Mouse (Mus musculus): ENCODE results near the gene Tec. TPM values are rescaled to one million over a fixed set of nuclear protein-coding genes. Genes with fewer than 3 reads are reported as not detected.
"Not testable (repeated sequence)": the region's sequence is repeated elsewhere in the genome, so short reads cannot be mapped to it uniquely, and the experiment has no call there.

Tec gene
- polyA plus RNA-seq, 1 experiment from 2014 or later: 2.9 TPM

DNA sequence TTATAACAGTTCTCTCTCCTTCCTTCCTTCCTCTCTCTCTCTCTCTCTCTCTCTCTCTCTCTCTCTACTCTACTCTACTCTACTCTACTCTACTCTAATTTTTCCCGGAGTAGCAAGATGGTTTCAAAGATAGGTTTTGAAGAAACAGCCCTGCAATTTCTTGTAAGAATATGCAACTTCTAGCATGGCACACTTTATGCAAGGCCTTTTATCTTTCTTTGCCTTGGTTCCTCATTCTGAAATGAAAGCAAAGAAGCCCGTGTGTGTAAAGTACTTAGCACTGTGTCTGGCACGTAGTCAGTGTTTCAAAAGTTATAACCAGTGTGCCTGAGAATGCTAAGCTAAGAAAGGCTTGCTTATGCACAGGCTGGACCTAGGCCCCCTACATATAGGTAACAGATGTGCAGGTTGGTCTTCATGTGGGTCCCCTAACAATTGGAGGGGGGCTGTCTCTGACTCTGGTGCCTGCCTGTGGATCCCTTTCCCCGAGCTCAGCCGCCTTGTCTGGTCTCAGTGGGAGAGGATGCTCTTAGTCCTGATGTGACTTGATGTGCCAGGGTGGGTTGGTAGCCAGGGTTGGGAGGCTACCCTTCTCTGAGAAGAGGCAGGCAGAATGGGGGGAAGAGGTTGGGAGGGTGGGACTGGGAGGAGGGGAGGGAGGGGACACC lies 49.6 kb downstream of the Tec start:
- ATAC-seq: no peak
- Histone ChIP-seq H3K9ac (replicated peaks; ENCODE audit: low read depth, low read length) (no peak overlapping the region), H3K27ac (ENCODE audit: low read length) (no peak overlapping the region), H3K9me3 (ENCODE audit: control insufficient read depth, low read length) (no peaks in the 10 kb centered on the region), H3K4me2 (ENCODE audit: low read length) (no peak overlapping the region), H3K27me3 (replicated peaks; ENCODE audit: control insufficient read depth, insufficient read depth, low read length) (no peaks in the 10 kb centered on the region), H3K4me1 (replicated peaks; ENCODE audit: control insufficient read depth, insufficient read depth, low read length) (no peaks in the 10 kb centered on the region), H3K4me3 (replicated peaks; ENCODE audit: low read length) (no peak overlapping the region), H3K36me3 (ENCODE audit: control insufficient read depth, insufficient read depth) (no peaks in the 10 kb centered on the region)
- 81% methylated on average over 5 of the region's 5 CpGs for WGBS

DNA sequence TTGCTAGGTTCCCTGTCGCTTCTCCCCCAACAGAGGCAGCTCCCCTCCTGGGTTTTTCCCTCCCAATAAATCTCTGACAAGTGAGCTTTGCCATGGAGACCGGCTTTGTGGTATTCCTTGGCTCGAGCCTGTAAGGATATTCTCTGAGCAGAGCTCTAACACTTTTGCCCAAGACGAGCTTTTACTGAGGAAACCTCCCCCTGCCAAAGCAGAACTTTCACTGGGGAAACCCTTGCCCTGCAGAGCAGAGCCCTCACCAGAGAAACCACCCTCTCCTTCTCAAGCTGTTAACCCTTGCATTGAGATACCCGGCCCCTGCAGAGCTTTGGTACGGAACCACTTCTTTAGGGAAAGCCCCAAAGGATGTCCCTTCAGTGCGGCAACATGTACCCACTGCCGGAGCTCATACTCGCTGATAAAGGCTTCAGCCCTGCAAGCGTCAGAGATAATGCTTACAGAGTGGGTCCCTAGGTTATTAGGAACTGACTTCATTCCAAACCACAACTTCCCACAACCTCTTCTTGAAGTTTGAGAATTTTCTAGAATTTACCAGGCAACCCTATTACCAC lies 50.7 kb downstream of the Tec start:
- H3K27ac ChIP-seq (ENCODE audit: low read length): no peak overlapping the region
- H3K4me3 ChIP-seq (replicated peaks; ENCODE audit: low read length): no peak overlapping the region
- H3K9me3 ChIP-seq (ENCODE audit: control insufficient read depth, low read length): no peaks in the 10 kb centered on the region
- WGBS: 39% methylated on average over 10 of the region's 10 CpGs
- H3K4me1 ChIP-seq (replicated peaks; ENCODE audit: control insufficient read depth, insufficient read depth, low read length): no peaks in the 10 kb centered on the region
- no peaks in the 10 kb centered on the region for H3K27me3 ChIP-seq (replicated peaks; ENCODE audit: control insufficient read depth, insufficient read depth, low read length)
- H3K4me2 ChIP-seq (ENCODE audit: low read length): no peak overlapping the region
- H3K36me3 ChIP-seq (ENCODE audit: control insufficient read depth, insufficient read depth): no peaks in the 10 kb centered on the region
- no peak overlapping the region for H3K9ac ChIP-seq (replicated peaks; ENCODE audit: low read depth, low read length)
- peak; percentile 65; the same call in 1 of the 2 replicates for ATAC-seq

DNA sequence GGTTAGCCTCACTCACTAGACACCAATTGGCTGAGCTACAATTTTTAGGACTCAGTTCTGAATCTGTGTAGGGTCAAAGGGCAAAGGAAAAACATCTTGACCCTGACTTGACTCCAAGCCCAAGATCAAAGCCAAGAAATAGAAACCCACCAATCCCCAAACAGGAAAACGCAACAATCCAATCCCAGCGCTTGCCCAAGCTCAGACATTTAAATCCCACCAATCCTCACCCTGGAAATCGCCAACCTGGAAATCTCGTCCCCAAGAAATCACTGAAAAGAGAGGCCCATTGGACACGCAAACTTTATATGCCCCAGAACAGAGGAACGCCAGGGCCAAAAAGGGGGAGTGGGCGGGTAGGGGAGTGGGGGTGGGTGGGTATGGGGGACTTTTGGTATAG lies 51.3 kb downstream of the Tec start:
- H3K27me3 ChIP-seq (replicated peaks; ENCODE audit: control insufficient read depth, insufficient read depth, low read length); H3K4me1 ChIP-seq (replicated peaks; ENCODE audit: control insufficient read depth, insufficient read depth, low read length); H3K4me2 ChIP-seq (ENCODE audit: low read length); H3K27ac ChIP-seq (ENCODE audit: low read length); H3K9ac ChIP-seq (replicated peaks; ENCODE audit: low read depth, low read length); H3K9me3 ChIP-seq (ENCODE audit: control insufficient read depth, low read length); H3K4me3 ChIP-seq (replicated peaks; ENCODE audit: low read length); H3K36me3 ChIP-seq (ENCODE audit: control insufficient read depth, insufficient read depth); ATAC-seq: not testable (repeated sequence)
- 74% methylated on average over 7 of the region's 7 CpGs for WGBS

DNA sequence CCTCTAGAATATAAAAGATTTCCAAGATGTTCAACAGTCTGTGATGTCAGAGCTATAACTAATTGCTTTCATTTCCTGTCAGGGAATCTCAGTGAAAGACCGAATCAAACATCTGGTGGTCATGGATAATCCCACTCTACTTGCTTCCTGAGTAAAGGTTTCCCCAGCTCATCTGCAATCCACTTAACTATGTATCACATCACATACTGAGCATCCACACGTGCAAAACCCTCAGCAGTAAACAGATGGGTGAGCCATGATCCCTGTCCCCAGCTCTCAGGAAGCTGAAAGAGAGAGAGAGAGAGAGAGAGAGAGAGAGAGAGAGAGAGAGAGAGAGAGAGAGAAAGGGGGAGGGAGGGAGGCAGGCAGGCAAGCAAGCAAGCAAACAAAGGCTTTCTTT lies 51.8 kb downstream of the Tec start:
- Histone ChIP-seq H3K36me3 (ENCODE audit: control insufficient read depth, insufficient read depth) (no peaks in the 10 kb centered on the region), H3K27ac (ENCODE audit: low read length) (no peak overlapping the region), H3K27me3 (replicated peaks; ENCODE audit: control insufficient read depth, insufficient read depth, low read length) (no peaks in the 10 kb centered on the region), H3K4me3 (replicated peaks; ENCODE audit: low read length) (no peak overlapping the region), H3K9me3 (ENCODE audit: control insufficient read depth, low read length) (no peaks in the 10 kb centered on the region), H3K9ac (replicated peaks; ENCODE audit: low read depth, low read length) (no peak overlapping the region), H3K4me2 (ENCODE audit: low read length) (no peak overlapping the region), H3K4me1 (replicated peaks; ENCODE audit: control insufficient read depth, insufficient read depth, low read length) (no peaks in the 10 kb centered on the region)
- 50% methylated on average over 2 of the region's 2 CpGs for WGBS
- no peak for ATAC-seq

DNA sequence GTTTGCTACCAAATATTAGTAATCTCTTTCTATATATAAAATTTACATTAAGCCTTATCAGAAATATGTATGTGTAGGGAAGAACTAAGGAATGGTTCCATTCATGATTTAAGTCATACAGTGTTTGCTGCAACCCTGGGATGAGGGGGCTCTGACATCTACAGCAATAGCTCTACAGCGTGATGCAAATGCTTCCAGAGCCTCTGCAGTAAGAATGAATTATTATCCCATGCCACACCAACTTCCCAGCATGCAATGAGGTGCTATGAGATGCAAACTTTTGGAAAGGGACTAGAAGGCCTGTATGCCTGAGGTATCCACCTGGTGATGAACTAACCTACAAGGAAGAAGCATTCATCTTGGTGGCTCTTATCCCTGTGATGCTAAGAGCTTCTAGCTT lies 52.2 kb downstream of the Tec start:
- no peak for ATAC-seq
- Histone ChIP-seq H3K27ac (ENCODE audit: low read length) (no peak overlapping the region), H3K4me2 (ENCODE audit: low read length) (no peak overlapping the region), H3K36me3 (ENCODE audit: control insufficient read depth, insufficient read depth) (no peaks in the 10 kb centered on the region), H3K4me1 (replicated peaks; ENCODE audit: control insufficient read depth, insufficient read depth, low read length) (no peaks in the 10 kb centered on the region), H3K9ac (replicated peaks; ENCODE audit: low read depth, low read length) (no peak overlapping the region), H3K9me3 (ENCODE audit: control insufficient read depth, low read length) (no peaks in the 10 kb centered on the region), H3K27me3 (replicated peaks; ENCODE audit: control insufficient read depth, insufficient read depth, low read length) (no peaks in the 10 kb centered on the region), H3K4me3 (replicated peaks; ENCODE audit: low read length) (no peak overlapping the region)
- 89% methylated on average over 1 of the region's 1 CpGs for WGBS

DNA sequence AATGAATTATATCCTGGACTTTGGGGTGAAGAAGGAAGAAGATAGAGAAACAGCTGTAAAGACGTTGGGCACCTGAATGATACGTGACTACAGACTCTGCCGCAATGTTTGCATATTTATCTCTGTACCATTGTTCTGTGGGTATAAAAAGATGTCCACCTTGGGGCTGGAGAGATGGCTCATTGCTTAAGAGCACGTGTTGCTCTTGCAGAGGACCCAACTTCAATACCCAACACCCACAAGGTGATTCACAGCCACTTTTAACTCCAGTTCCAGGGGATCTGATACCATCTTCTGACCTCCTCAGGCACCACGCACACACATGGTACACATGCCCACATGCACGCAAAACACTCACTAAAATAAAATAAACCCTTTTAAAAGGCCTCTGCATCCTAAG lies 52.9 kb downstream of the Tec start:
- Histone ChIP-seq H3K4me3 (replicated peaks; ENCODE audit: low read length) (no peak overlapping the region), H3K27me3 (replicated peaks; ENCODE audit: control insufficient read depth, insufficient read depth, low read length) (no peaks in the 10 kb centered on the region), H3K9me3 (ENCODE audit: control insufficient read depth, low read length) (no peaks in the 10 kb centered on the region), H3K27ac (ENCODE audit: low read length) (no peak overlapping the region), H3K36me3 (ENCODE audit: control insufficient read depth, insufficient read depth) (no peaks in the 10 kb centered on the region), H3K9ac (replicated peaks; ENCODE audit: low read depth, low read length) (no peak overlapping the region), H3K4me2 (ENCODE audit: low read length) (no peak overlapping the region), H3K4me1 (replicated peaks; ENCODE audit: control insufficient read depth, insufficient read depth, low read length) (no peaks in the 10 kb centered on the region)
- no peak for ATAC-seq
- WGBS: 91% methylated on average over 6 of the region's 6 CpGs

DNA sequence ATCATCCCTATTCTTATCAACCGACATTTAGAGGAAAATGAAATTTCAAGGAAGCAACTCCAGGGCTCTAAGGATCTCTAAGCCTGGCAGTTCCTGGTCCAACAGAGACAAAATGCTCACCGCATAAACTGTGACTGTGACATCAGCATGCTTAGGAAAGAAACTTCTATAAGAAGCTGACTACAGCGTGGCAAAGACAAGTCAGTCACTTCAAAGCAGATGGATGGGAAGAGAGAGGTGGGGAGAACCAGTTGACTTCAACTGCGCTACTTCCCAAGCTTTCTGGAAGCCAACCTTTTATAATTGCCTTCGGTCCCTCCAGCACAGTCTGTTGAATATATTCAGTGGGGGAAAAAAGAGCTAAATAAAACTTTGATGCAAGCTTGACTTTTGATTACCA lies 54.2 kb downstream of the Tec start:
- peaks cover under 1% of the 10 kb centered on the region; the same call in 1 of the 2 replicates for H3K4me1 ChIP-seq (replicated peaks; ENCODE audit: control insufficient read depth, insufficient read depth, low read length)
- peaks cover 2% of the 10 kb centered on the region; the same call in 1 of the 2 replicates for H3K9me3 ChIP-seq (ENCODE audit: control insufficient read depth, low read length)
- 78% methylated on average over 5 of the region's 5 CpGs for WGBS
- no peak overlapping the region for H3K27ac ChIP-seq (ENCODE audit: low read length)
- H3K4me3 ChIP-seq (replicated peaks; ENCODE audit: low read length): no peak overlapping the region
- no peaks in the 10 kb centered on the region for H3K27me3 ChIP-seq (replicated peaks; ENCODE audit: control insufficient read depth, insufficient read depth, low read length)
- H3K36me3 ChIP-seq (ENCODE audit: control insufficient read depth, insufficient read depth): no peaks in the 10 kb centered on the region
- H3K9ac ChIP-seq (replicated peaks; ENCODE audit: low read depth, low read length): no peak overlapping the region
- peak; percentile 51 for ATAC-seq
- no peak overlapping the region for H3K4me2 ChIP-seq (ENCODE audit: low read length)

DNA sequence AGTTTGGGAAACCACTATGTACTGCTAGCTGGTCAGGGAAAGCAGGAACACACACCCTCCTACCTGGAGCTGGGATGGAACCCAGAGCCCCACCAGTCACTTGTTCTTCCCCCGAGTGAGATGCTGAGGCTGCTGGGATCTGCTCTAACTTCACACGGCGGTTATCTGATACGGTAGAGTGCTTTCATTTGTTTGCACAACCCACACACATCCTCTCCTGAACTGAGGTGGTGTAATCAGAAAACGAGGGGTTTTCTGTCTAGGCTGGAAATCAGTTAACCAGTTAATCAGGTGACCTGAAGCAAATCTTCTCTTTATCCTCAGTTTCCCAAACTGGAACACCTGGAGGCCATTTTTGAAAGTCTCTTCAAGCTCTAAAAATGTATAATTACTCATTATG lies 55.4 kb downstream of the Tec start:
- Histone ChIP-seq H3K4me2 (ENCODE audit: low read length) (no peak overlapping the region), H3K27ac (ENCODE audit: low read length) (no peak overlapping the region), H3K9me3 (ENCODE audit: control insufficient read depth, low read length) (peaks cover 2% of the 10 kb centered on the region; the same call in 1 of the 2 replicates), H3K4me1 (replicated peaks; ENCODE audit: control insufficient read depth, insufficient read depth, low read length) (peaks cover 5% of the 10 kb centered on the region), H3K4me3 (replicated peaks; ENCODE audit: low read length) (no peak overlapping the region), H3K9ac (replicated peaks; ENCODE audit: low read depth, low read length) (no peak overlapping the region), H3K27me3 (replicated peaks; ENCODE audit: control insufficient read depth, insufficient read depth, low read length) (no peaks in the 10 kb centered on the region), H3K36me3 (ENCODE audit: control insufficient read depth, insufficient read depth) (no peaks in the 10 kb centered on the region)
- 66% methylated on average over 5 of the region's 5 CpGs for WGBS
- ATAC-seq: no peak

DNA sequence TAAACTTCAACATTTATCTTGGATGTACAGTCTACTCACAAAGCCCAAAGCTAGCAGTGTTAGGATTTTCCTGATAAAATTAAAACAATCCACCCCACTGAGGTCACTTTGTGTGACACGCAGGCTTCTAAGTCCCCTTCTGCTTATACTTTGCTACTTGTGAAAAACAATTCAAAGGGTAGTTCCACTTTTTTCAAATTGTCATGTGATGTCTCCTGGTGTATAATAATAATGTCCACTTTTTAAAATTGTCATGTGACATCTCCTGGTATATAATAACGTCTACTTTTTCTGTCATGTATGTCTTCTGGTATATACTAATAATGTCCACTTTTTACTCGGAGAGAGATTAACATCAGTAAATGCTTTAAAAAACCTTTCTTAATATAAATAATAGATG lies 56.0 kb downstream of the Tec start:
- no peaks in the 10 kb centered on the region for H3K27me3 ChIP-seq (replicated peaks; ENCODE audit: control insufficient read depth, insufficient read depth, low read length)
- no peak overlapping the region for H3K9ac ChIP-seq (replicated peaks; ENCODE audit: low read depth, low read length)
- no peak overlapping the region for H3K4me2 ChIP-seq (ENCODE audit: low read length)
- no peaks in the 10 kb centered on the region for H3K36me3 ChIP-seq (ENCODE audit: control insufficient read depth, insufficient read depth)
- peaks cover 5% of the 10 kb centered on the region for H3K4me1 ChIP-seq (replicated peaks; ENCODE audit: control insufficient read depth, insufficient read depth, low read length)
- H3K4me3 ChIP-seq (replicated peaks; ENCODE audit: low read length): no peak overlapping the region
- no peak overlapping the region for H3K27ac ChIP-seq (ENCODE audit: low read length)
- 85% methylated on average over 3 of the region's 3 CpGs for whole genome bisulfite sequencing
- H3K9me3 ChIP-seq (ENCODE audit: control insufficient read depth, low read length): peaks cover 2% of the 10 kb centered on the region; the same call in 1 of the 2 replicates
- ATAC-seq: no peak
